Mouse (Mus musculus) megakaryocyte, embryonic 14.5 days (primary cell): ENCODE results near the gene Gm16867.
"Not testable (repeated sequence)": the region's sequence is repeated elsewhere in the genome, so short reads cannot be mapped to it uniquely, and the experiment has no call there.

Source experiments
- FLI1 ChIP-seq: IDR thresholded peaks from 2 replicates; pipeline ENCODE4 v1.6.1; 2012; ENCODE audit warnings: low read length, inconsistent platforms, mixed read lengths
- GATA1 ChIP-seq: IDR thresholded peaks from 3 replicates; pipeline ENCODE4 v1.6.1; 2012; ENCODE audit warnings: mixed read lengths, low read length, inconsistent platforms, borderline replicate concordance

DNA sequence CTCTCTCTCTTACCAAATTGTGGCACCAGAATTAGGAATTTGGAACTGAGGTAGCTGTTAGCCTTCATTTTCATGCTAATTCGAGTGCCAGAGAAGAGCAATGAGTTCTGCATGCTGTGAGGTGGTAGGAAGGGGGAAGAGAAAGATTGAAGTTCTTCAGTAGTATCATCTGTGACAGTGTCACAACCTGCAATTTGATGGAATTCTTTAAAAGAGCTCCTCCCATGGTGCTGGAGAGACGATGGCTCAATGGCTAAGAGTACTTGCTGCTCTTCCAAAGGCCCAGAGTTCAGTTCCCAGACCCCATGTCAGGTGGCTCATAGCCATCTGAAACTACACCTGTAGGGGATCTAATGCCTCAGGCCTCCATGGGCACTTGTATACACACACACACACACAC is 9.3 kb upstream of the Gm16867 start, which contains the start of gene Gm27179:
- not testable (repeated sequence) for TF ChIP-seq GATA1, FLI1
